Mouse (Mus musculus): Measurements from ENCODE around the gene Trpt1. TPM values are rescaled to one million over a fixed set of nuclear protein-coding genes. Genes with fewer than 3 reads are reported as not detected.

Trpt1 gene
- 9.6 and 11.5 TPM in 2 replicates for polyA plus RNA-seq (2014; fragmentation: Nextera tagmentation; extraction: Ambion mirVana)

DNA sequence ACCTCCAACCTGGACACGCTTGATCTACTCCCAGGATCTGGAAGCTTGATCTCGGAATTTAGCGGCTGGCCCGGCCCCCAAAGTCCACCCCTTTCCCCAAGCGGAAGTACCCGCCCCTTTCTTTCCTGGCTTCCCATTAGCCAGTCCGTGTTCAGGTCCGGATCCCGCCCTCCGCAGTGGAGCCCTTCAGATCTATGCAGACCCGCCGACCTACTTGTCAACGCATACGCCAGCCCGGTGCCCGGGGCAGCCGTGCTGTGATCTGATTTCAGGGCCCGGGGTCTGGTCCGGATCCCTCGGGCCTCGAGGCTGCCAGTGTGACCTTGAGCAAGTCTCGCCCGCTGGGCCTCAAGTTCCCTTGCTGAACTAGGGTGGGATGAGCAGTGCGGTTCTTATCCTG lies at the start of gene Trpt1, which contains the start of gene Nudt22:
TSS of gene Trpt1 (plus strand) at position 126 of the 400 bp plus-strand sequence.
TSS of gene Nudt22 (minus strand) at position 112 of the 400 bp plus-strand sequence.
- H3K36me3 ChIP-seq (ENCODE audit: control insufficient read depth, insufficient read depth, low read length) = no peaks in the 10 kb centered on the region; the same call in 1 of the 2 replicates
- no peaks in the 10 kb centered on the region for H3K9me3 ChIP-seq (ENCODE audit: control insufficient read depth, low read depth, low read length)
- peak; percentile 66; the same call in 1 of the 2 replicates for ATAC-seq (ENCODE audit: insufficient number of reproducible peaks, insufficient read depth, low FRiP score, low read depth)
- under 1% methylated on average over 24 of the region's 24 CpGs for WGBS
- no peaks in the 10 kb centered on the region for H3K27me3 ChIP-seq (ENCODE audit: control insufficient read depth, insufficient read depth, low read length)
- peak within 1 kb of the TSS; percentile 86 for H3K4me2 ChIP-seq (replicated peaks; ENCODE audit: low read depth, low read length)
- peaks cover 24% of the 10 kb centered on the region for H3K4me1 ChIP-seq (ENCODE audit: control insufficient read depth, insufficient read depth, low read length)
- H3K4me3 ChIP-seq (ENCODE audit: low read depth, low read length) = peak within 1 kb of the TSS; percentile 57
- H3K27ac ChIP-seq (ENCODE audit: low read length) = peak within 1 kb of the TSS; percentile 40; the same call in 1 of the 2 replicates
- peak within 1 kb of the TSS; percentile 73 for H3K9ac ChIP-seq (replicated peaks; ENCODE audit: low read depth, low read length)

DNA sequence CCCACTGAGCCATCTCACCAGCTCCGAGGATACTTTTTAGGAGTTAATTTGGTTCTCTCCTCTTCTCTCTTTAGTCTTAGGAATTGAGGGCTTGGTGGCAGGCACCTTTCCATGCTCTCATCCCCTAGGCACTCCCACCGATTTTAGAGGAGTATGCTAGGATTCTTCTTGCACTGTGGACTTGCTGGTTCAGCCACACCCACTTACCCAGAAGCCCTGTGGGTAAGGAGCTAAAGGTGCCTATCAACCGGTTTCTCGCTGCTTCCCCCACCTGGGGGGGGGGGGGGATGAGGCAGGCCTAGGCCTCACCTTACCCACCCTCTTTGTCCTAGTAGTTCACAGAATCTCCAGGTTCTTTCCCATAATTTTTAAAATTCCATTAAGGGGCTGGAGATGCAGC lies 48.2 kb upstream of the Trpt1 start:
- no peak for ATAC-seq (ENCODE audit: insufficient number of reproducible peaks, insufficient read depth, low FRiP score, low read depth)
- Histone ChIP-seq H3K36me3 (ENCODE audit: control insufficient read depth, insufficient read depth, low read length) (no peaks in the 10 kb centered on the region; the same call in 1 of the 2 replicates), H3K4me1 (ENCODE audit: control insufficient read depth, insufficient read depth, low read length) (peaks cover 19% of the 10 kb centered on the region), H3K9ac (replicated peaks; ENCODE audit: low read depth, low read length) (no peak overlapping the region), H3K27ac (ENCODE audit: low read length) (no peak overlapping the region), H3K27me3 (ENCODE audit: control insufficient read depth, insufficient read depth, low read length) (no peaks in the 10 kb centered on the region), H3K9me3 (ENCODE audit: control insufficient read depth, low read depth, low read length) (no peaks in the 10 kb centered on the region), H3K4me3 (ENCODE audit: low read depth, low read length) (no peak overlapping the region), H3K4me2 (replicated peaks; ENCODE audit: low read depth, low read length) (no peak overlapping the region)
- WGBS = 45% methylated on average over 4 of the region's 4 CpGs

DNA sequence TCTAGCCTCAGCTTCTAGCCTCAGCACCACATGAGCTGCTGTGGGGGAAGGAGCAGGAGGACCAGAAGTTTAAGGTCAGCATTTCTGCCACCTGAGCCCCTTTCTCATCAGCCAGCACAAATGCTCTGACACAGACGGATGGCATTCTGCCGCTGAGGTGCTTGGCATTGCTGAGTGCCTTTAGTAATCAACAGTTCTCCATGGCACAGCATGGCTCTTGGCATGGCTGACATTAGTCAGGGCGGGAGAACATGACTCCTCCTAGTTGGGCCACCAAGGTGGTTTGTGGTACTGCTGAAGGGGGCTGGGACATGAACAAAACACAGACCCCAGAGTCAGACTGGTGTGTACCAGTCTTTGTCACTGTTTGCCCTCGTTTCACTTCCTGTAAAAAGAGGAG lies 47.7 kb upstream of the Trpt1 start:
- Histone ChIP-seq H3K9ac (replicated peaks; ENCODE audit: low read depth, low read length) (no peak overlapping the region), H3K4me1 (ENCODE audit: control insufficient read depth, insufficient read depth, low read length) (peaks cover 18% of the 10 kb centered on the region), H3K4me3 (ENCODE audit: low read depth, low read length) (no peak overlapping the region), H3K4me2 (replicated peaks; ENCODE audit: low read depth, low read length) (no peak overlapping the region), H3K36me3 (ENCODE audit: control insufficient read depth, insufficient read depth, low read length) (no peaks in the 10 kb centered on the region; the same call in 1 of the 2 replicates), H3K27ac (ENCODE audit: low read length) (no peak overlapping the region), H3K9me3 (ENCODE audit: control insufficient read depth, low read depth, low read length) (no peaks in the 10 kb centered on the region), H3K27me3 (ENCODE audit: control insufficient read depth, insufficient read depth, low read length) (no peaks in the 10 kb centered on the region)
- no peak for ATAC-seq (ENCODE audit: insufficient number of reproducible peaks, insufficient read depth, low FRiP score, low read depth)
- WGBS = 76% methylated on average over 4 of the region's 4 CpGs

DNA sequence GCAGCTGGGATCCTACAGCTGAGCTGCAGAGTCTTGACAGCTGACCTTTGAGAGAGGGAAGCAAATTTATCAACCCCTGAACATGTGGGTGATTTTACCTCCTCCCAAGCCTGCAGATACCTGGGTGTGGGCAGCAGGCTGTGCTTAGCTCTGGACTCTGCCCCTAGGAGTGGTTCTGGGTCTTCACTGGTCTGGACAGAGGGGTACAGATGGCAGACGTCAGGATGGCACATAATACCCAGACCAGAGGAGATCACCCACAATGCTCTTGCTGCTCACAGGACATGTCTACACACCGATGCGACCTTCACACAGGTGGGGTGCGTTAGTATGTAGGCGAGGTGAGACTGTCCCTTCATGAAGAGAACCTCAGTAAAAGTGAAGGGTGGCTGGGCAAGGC lies 46.4 kb upstream of the Trpt1 start:
- no peak overlapping the region for H3K9ac ChIP-seq (replicated peaks; ENCODE audit: low read depth, low read length)
- peak overlapping the region; percentile 93 for H3K4me2 ChIP-seq (replicated peaks; ENCODE audit: low read depth, low read length)
- 80% methylated on average over 5 of the region's 5 CpGs for WGBS

DNA sequence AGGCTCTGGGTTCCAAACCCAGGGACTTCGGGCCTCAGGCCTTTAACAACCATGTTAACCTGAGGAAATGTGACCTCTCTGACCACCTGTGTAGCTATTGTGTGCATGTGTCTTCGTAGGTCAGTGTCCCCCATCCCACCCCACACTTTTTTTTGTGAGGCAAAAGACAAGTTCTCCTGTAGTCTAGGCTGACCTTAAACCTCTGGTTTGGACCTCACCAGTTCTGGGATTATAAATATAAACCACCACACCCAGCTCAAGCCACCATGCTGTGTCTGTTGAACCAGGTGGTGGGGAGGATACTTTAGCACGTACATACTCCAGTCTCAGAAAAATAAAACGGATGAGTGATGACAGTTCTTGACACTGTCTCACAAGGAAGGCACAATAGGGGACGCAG lies 46.0 kb upstream of the Trpt1 start:
- H3K36me3 ChIP-seq (ENCODE audit: control insufficient read depth, insufficient read depth, low read length) = peaks cover 14% of the 10 kb centered on the region; the same call in 1 of the 2 replicates
- no peaks in the 10 kb centered on the region for H3K9me3 ChIP-seq (ENCODE audit: control insufficient read depth, low read depth, low read length)
- no peak for ATAC-seq (ENCODE audit: insufficient number of reproducible peaks, insufficient read depth, low FRiP score, low read depth)
- peak overlapping the region; percentile 93 for H3K4me2 ChIP-seq (replicated peaks; ENCODE audit: low read depth, low read length)
- 55% methylated on average over 5 of the region's 5 CpGs for WGBS
- peak overlapping the region; percentile 61; the same call in 1 of the 2 replicates for H3K9ac ChIP-seq (replicated peaks; ENCODE audit: low read depth, low read length)
- H3K4me3 ChIP-seq (ENCODE audit: low read depth, low read length) = peak overlapping the region; percentile 57
- H3K4me1 ChIP-seq (ENCODE audit: control insufficient read depth, insufficient read depth, low read length) = peaks cover 20% of the 10 kb centered on the region
- H3K27me3 ChIP-seq (ENCODE audit: control insufficient read depth, insufficient read depth, low read length) = no peaks in the 10 kb centered on the region
- peak overlapping the region; percentile 97; the same call in 1 of the 2 replicates for H3K27ac ChIP-seq (ENCODE audit: low read length)

More for the DNA sequence above, 46.4 kb upstream of the Trpt1 start:
- Histone ChIP-seq H3K27ac (ENCODE audit: low read length) (no peak overlapping the region; the same call in 1 of the 2 replicates), H3K9me3 (ENCODE audit: control insufficient read depth, low read depth, low read length) (no peaks in the 10 kb centered on the region), H3K4me1 (ENCODE audit: control insufficient read depth, insufficient read depth, low read length) (peaks cover 20% of the 10 kb centered on the region), H3K4me3 (ENCODE audit: low read depth, low read length) (no peak overlapping the region), H3K36me3 (ENCODE audit: control insufficient read depth, insufficient read depth, low read length) (peaks cover 9% of the 10 kb centered on the region; the same call in 1 of the 2 replicates), H3K27me3 (ENCODE audit: control insufficient read depth, insufficient read depth, low read length) (no peaks in the 10 kb centered on the region)
- no peak for ATAC-seq (ENCODE audit: insufficient number of reproducible peaks, insufficient read depth, low FRiP score, low read depth)

DNA sequence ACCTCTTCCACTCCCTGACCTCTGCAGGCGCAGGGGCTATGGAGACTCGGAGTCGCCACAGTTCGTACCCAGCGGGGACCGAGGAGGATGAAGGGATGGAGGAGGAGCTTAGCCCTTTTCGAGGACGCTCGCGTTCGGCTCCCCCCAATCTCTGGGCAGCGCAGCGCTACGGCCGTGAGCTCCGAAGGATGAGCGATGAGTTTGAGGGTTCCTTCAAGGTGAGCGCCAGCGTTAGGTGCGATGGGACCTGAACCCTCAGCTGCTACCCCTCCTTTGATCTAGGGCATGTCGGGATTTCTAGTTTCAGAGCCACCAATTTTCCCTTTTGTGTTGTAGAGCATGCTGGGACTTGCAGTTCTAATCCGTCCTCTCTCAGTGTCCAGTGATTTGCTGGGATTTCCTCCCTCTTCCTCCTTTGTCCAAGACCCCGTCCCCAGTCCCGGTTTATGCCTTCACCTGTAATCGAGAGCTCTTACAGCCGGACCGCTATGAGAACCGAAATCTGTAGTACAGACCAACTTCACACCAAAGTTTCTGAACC lies 45.2 kb upstream of the Trpt1 start:
- no peaks in the 10 kb centered on the region for H3K27me3 ChIP-seq (ENCODE audit: control insufficient read depth, insufficient read depth, low read length)
- peak overlapping the region; percentile 97 for H3K27ac ChIP-seq (ENCODE audit: low read length)
- 0 out of 2 replicates have a peak, but pooled peaks have one; percentile 3 for ATAC-seq (ENCODE audit: insufficient number of reproducible peaks, insufficient read depth, low FRiP score, low read depth)
- under 1% methylated on average over 28 of the region's 28 CpGs for whole genome bisulfite sequencing
- H3K9me3 ChIP-seq (ENCODE audit: control insufficient read depth, low read depth, low read length) = no peaks in the 10 kb centered on the region
- peak overlapping the region; percentile 61 for H3K9ac ChIP-seq (replicated peaks; ENCODE audit: low read depth, low read length)
- peaks cover 21% of the 10 kb centered on the region for H3K36me3 ChIP-seq (ENCODE audit: control insufficient read depth, insufficient read depth, low read length)
- H3K4me2 ChIP-seq (replicated peaks; ENCODE audit: low read depth, low read length) = peak overlapping the region; percentile 93
- H3K4me3 ChIP-seq (ENCODE audit: low read depth, low read length) = peak overlapping the region; percentile 57
- H3K4me1 ChIP-seq (ENCODE audit: control insufficient read depth, insufficient read depth, low read length) = peaks cover 20% of the 10 kb centered on the region

DNA sequence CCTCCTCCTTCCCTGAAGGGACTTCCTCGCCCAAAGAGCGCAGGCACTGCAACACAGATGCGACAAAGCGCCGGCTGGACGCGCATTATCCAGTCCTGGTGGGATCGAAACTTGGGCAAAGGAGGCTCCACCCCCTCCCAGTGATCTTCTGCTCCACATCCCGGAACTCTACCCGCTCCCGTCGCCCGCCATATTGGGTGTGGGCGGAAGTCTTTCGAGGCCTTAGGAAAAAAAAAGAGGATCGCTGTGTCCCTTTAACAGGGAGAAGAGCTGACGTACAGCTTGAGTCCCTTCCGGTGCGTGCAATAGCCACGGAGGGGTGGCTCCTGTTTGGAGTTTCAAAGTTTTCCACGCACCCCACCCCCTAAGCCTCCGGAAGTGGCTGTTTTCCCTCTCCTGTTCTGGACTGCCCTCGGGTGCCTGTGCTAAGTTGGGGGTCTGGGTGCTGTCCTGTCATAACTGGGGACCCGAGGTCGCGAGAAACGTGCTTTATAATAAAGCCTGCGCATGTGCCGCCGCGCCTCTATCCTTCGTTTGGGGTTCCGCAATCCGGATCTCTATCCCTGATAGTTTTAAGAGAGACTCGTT lies 44.5 kb upstream of the Trpt1 start:
- H3K4me3 ChIP-seq (ENCODE audit: low read depth, low read length) = peak overlapping the region; percentile 57
- no peaks in the 10 kb centered on the region for H3K9me3 ChIP-seq (ENCODE audit: control insufficient read depth, low read depth, low read length)
- peaks cover 20% of the 10 kb centered on the region for H3K4me1 ChIP-seq (ENCODE audit: control insufficient read depth, insufficient read depth, low read length)
- H3K9ac ChIP-seq (replicated peaks; ENCODE audit: low read depth, low read length) = peak overlapping the region; percentile 61
- peak overlapping the region; percentile 93 for H3K4me2 ChIP-seq (replicated peaks; ENCODE audit: low read depth, low read length)
- peaks cover 29% of the 10 kb centered on the region for H3K36me3 ChIP-seq (ENCODE audit: control insufficient read depth, insufficient read depth, low read length)
- no peaks in the 10 kb centered on the region for H3K27me3 ChIP-seq (ENCODE audit: control insufficient read depth, insufficient read depth, low read length)
- ATAC-seq (ENCODE audit: insufficient number of reproducible peaks, insufficient read depth, low FRiP score, low read depth) = peak; percentile 72
- H3K27ac ChIP-seq (ENCODE audit: low read length) = peak overlapping the region; percentile 97
- WGBS = 0% methylated on average over 35 of the region's 35 CpGs

DNA sequence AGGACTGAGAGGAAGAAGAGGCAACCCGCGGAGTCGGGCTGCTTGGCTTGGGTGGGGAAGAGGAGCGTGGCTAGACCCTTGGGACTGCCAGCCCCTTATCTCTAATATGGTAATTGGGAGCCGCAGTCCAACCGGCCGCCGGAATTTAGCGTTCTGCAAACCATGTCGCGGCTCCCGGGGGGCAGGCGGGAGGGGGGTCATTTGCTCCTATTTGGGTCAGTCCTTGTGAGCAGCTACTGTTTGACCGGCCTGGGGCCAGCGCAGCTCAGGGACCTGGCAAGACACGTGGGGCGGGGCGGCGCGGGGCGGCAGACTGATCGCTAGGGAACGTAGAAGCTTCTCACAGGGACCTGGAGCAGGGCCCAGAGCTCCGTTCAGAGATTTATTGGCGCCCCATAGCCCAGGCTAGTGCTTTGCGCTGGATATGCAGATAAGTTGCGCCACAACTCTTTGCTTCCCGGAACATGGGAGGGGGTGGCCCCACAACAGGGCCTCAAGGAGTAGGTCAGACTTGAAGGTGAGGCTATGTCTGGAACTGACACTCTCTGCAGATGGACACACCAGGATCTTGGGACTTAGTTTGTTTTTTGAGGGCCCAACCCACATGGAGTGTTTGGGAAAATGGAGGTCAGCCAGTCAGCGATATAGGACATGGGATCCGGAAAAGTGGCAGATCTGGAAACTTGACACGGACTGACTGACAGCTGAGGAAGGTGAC lies 43.8 kb upstream of the Trpt1 start:
- H3K4me1 ChIP-seq (ENCODE audit: control insufficient read depth, insufficient read depth, low read length) = peaks cover 20% of the 10 kb centered on the region
- H3K36me3 ChIP-seq (ENCODE audit: control insufficient read depth, insufficient read depth, low read length) = peaks cover 35% of the 10 kb centered on the region
- H3K9ac ChIP-seq (replicated peaks; ENCODE audit: low read depth, low read length) = peak overlapping the region; percentile 61
- peak overlapping the region; percentile 97 for H3K27ac ChIP-seq (ENCODE audit: low read length)
- WGBS = 2% methylated on average over 31 of the region's 31 CpGs
- peak overlapping the region; percentile 93 for H3K4me2 ChIP-seq (replicated peaks; ENCODE audit: low read depth, low read length)
- ATAC-seq (ENCODE audit: insufficient number of reproducible peaks, insufficient read depth, low FRiP score, low read depth) = peak; percentile 30
- no peaks in the 10 kb centered on the region for H3K27me3 ChIP-seq (ENCODE audit: control insufficient read depth, insufficient read depth, low read length)
- no peaks in the 10 kb centered on the region for H3K9me3 ChIP-seq (ENCODE audit: control insufficient read depth, low read depth, low read length)
- H3K4me3 ChIP-seq (ENCODE audit: low read depth, low read length) = peak overlapping the region; percentile 57

Measured in stomach, embryonic 14.5 days (tissue).